Mouse (Mus musculus) embryonic fibroblast, embryonic 13.5 days (primary cell): ENCODE measurements at regions not wholly inside any gene's neighbourhood (a gene's known extent, or its start where the extent isn't known, plus 50 kb on each side); places are given as distances from the start of the nearest gene placed in this dataset.

Experiments used
- CTCF ChIP-seq: IDR thresholded peaks from 2 replicates; pipeline ENCODE4 v1.5.1; 2011; ENCODE audit warnings: mild to moderate bottlenecking, control low read depth, low read length, moderate library complexity, borderline replicate concordance; ENCODE audit not compliant: insufficient read depth
- POLR2A ChIP-seq: IDR thresholded peaks from 2 replicates; pipeline ENCODE4 v1.6.1; 2011; ENCODE audit warnings: low read depth, mild to moderate bottlenecking, control low read depth, low read length, moderate library complexity

DNA sequence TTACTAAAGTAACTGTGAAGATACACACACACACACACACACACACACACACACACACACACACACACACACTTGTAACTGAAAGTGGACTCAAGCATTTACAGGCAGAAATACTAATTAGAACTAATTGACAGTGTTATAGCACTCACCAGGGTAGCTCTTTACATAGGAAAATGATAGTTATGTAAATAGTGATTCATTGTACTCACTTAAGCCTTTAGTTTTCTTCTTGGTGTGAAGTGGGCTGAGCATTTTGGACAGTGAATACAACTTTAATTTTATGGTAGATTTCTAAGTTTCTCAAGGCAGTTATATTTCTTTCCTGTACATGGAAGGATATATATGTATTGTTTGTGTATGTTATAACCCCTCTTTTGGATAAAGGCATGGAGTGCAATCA lies 704.5 kb upstream of the Nr2f1 start:
- TF ChIP-seq POLR2A (no peak), CTCF (no peak)
